ENCODE assay signal across 8 mouse cellular contexts in genomic region chr11:76846011-76846877, GRCm38 (mm10). TPM values are rescaled to one million over a fixed set of nuclear protein-coding genes. Genes with fewer than 3 reads are reported as not detected.
DNase-seq lines count a peak whose midpoint lies in the region; ATAC-seq and TF ChIP-seq lines count a peak whose summit lies in the region.

No protein-coding gene starts in this region.

- H3K4me1 ChIP-seq in forebrain, postnatal 0 days (ENCODE audit: insufficient read depth) = peaks cover 27% of the 10 kb centered on the region
- peaks cover 3% of the 10 kb centered on the region; the same call in 1 of the 2 replicates for H3K4me1 ChIP-seq in kidney, adult 2 months (ENCODE audit: control insufficient read depth, insufficient read depth, low read length)
- peaks cover 27% of the 10 kb centered on the region for H3K4me1 ChIP-seq in lung, embryonic 16.5 days (replicated peaks; ENCODE audit: control insufficient read depth, insufficient read depth, low read length)

- no peaks in the 10 kb centered on the region for H3K27me3 ChIP-seq in forebrain, postnatal 0 days (ENCODE audit: insufficient read depth, low read length)
- no peaks in the 10 kb centered on the region for H3K27me3 ChIP-seq in kidney, adult 2 months (replicated peaks; ENCODE audit: control insufficient read depth, insufficient read depth, low read length)
- no peaks in the 10 kb centered on the region for H3K27me3 ChIP-seq in lung, embryonic 16.5 days (ENCODE audit: control insufficient read depth, insufficient read depth, low read depth, low read length)

- H3K4me2 ChIP-seq in forebrain, postnatal 0 days (ENCODE audit: low read depth) = peak overlapping the region; percentile 84
- peak overlapping the region; percentile 85 for H3K4me2 ChIP-seq in lung, embryonic 16.5 days (ENCODE audit: low read depth, low read length)

- H3K9ac ChIP-seq in forebrain, postnatal 0 days = peak overlapping the region; percentile 82
- peak overlapping the region; percentile 91 for H3K9ac ChIP-seq in lung, embryonic 16.5 days (ENCODE audit: low read length)

- 4% methylated on average over 78 of the region's 90 CpGs for WGBS in forebrain, postnatal 0 days
- under 1% methylated on average over 90 of the region's 90 CpGs for WGBS in kidney, adult 2 months
- WGBS in lung, embryonic 16.5 days = under 1% methylated on average over 75 of the region's 90 CpGs

- ATAC-seq in forebrain, postnatal 0 days = peak; percentile 65
- ATAC-seq in lung, embryonic 16.5 days (ENCODE audit: low read depth) = peak; percentile 72

- TF ChIP-seq CTCF in forebrain, postnatal 0 days (IDR thresholded peaks at IDR 0.05; ENCODE audit: low read depth) = no peak
- no peak for TF ChIP-seq CTCF in kidney, adult 2 months (conservative IDR thresholded peaks at IDR 0.05; ENCODE audit: insufficient read depth, insufficient read length, low read depth, low read length)

- DNase-seq in lung, adult 18-20 months = peak; percentile 27 to 45
- DNase-seq in lung, postnatal 25 days (ENCODE audit: low spot score) = no peak
- peak; percentile 41 for DNase-seq in cerebellum, adult 8-10 months
- DNase-seq in forebrain, postnatal 0 days = peak; percentile 35
- DNase-seq in kidney, adult 2 months = peak; percentile 53
- peak; percentile 38 for DNase-seq in retina, postnatal 1 day
- DNase-seq in adipocyte (ENCODE audit: low spot score) = no peak

- peak overlapping the region; percentile 94 for H3K4me3 ChIP-seq in forebrain, postnatal 0 days (ENCODE audit: low read depth, low read length)
- H3K4me3 ChIP-seq in kidney, adult 2 months (ENCODE audit: insufficient read depth, low read depth, low read length) = peak overlapping the region; percentile 95
- peak overlapping the region; percentile 93 for H3K4me3 ChIP-seq in lung, embryonic 16.5 days (ENCODE audit: low read length)

- no peak for TF ChIP-seq POLR2A in kidney, adult 2 months (IDR thresholded peaks at IDR 0.05; ENCODE audit: low read depth, low read length)

- H3K9me3 ChIP-seq in forebrain, postnatal 0 days (ENCODE audit: low read length) = no peaks in the 10 kb centered on the region
- no peaks in the 10 kb centered on the region for H3K9me3 ChIP-seq in lung, embryonic 16.5 days (ENCODE audit: control insufficient read depth, low read length)

- no peaks in the 10 kb centered on the region for H3K36me3 ChIP-seq in forebrain, postnatal 0 days (ENCODE audit: insufficient read depth)
- H3K36me3 ChIP-seq in kidney, adult 2 months (ENCODE audit: control insufficient read depth, insufficient read depth, low read length) = no peaks in the 10 kb centered on the region
- no peaks in the 10 kb centered on the region for H3K36me3 ChIP-seq in lung, embryonic 16.5 days (ENCODE audit: control insufficient read depth, insufficient read depth, low read length)

- peak overlapping the region; percentile 87 for H3K27ac ChIP-seq in forebrain, postnatal 0 days (ENCODE audit: low read depth, low read length)
- H3K27ac ChIP-seq in kidney, adult 2 months (ENCODE audit: insufficient read depth, low read depth, low read length) = peak overlapping the region; percentile 87
- peak overlapping the region; percentile 90 for H3K27ac ChIP-seq in lung, embryonic 16.5 days (ENCODE audit: low read length)

RNA-seq across cellular contexts. Expression of gene Cpd, which starts 0.6 kb away (rescaled TPM):
- total RNA-seq in forebrain, postnatal 0 days (2014; rRNA removed) = 35.5 and 44.0 TPM in 2 replicates
- 3.9 and 5.6 TPM in 2 replicates for polyA plus RNA-seq in forebrain, postnatal 0 days (2015; fragmentation: Nextera tagmentation; extraction: Ambion mirVana)
- 28.6 and 30.5 TPM in 2 replicates for polyA plus RNA-seq in kidney, adult 2 months (2012; rRNA removed)
- 12.6 and 13.4 TPM in 2 replicates for polyA plus RNA-seq in lung, embryonic 16.5 days (2015; fragmentation: Nextera tagmentation; extraction: Ambion mirVana)

RNA-seq across cellular contexts. Expression of gene Tmigd1, which starts 55.7 kb away (rescaled TPM):
- not detected in 2 replicates for total RNA-seq in forebrain, postnatal 0 days (2014; rRNA removed)
- polyA plus RNA-seq in forebrain, postnatal 0 days (2015; fragmentation: Nextera tagmentation; extraction: Ambion mirVana) = 0.13 TPM in 1 of 2 replicates, not detected in the other
- 36.1 and 39.0 TPM in 2 replicates for polyA plus RNA-seq in kidney, adult 2 months (2012; rRNA removed)
- 0.11 and 0.47 TPM in 2 replicates for polyA plus RNA-seq in lung, embryonic 16.5 days (2015; fragmentation: Nextera tagmentation; extraction: Ambion mirVana)

Comparison
In these comparisons a context has a peak if more than half of its experiments do, and no peak if none do; other contexts are left out.
1. DNase-seq: peak in lung, adult 18-20 months (2 of 2), cerebellum, adult 8-10 months (single experiment), forebrain, postnatal 0 days (single experiment), kidney, adult 2 months (single experiment) and retina, postnatal 1 day (single experiment); none in lung, postnatal 25 days (single experiment) and adipocyte (single experiment).
2. RNA of gene Tmigd1, which starts 55.7 kb away (polyA plus RNA-seq): 36.1 to 39.0 TPM in kidney, adult 2 months; 0.11 to 0.47 TPM in lung, embryonic 16.5 days and 0.13 TPM in forebrain, postnatal 0 days; every median in the first group is over 10 times any median in the second.
3. Peak in every context shown above with its lines, with median percentiles within 50 percentile points of each other: H3K27ac ChIP-seq and H3K4me3 ChIP-seq.